Mouse (Mus musculus): ENCODE measurements around the gene Adap2. TPM values are rescaled to one million over a fixed set of nuclear protein-coding genes. Genes with fewer than 3 reads are reported as not detected.
"Not testable (repeated sequence)": the region's sequence is repeated elsewhere in the genome, so short reads cannot be mapped to it uniquely, and the experiment has no call there.

The Adap2 gene
- polyA plus RNA-seq, 1 experiment, result 0.04 TPM

DNA sequence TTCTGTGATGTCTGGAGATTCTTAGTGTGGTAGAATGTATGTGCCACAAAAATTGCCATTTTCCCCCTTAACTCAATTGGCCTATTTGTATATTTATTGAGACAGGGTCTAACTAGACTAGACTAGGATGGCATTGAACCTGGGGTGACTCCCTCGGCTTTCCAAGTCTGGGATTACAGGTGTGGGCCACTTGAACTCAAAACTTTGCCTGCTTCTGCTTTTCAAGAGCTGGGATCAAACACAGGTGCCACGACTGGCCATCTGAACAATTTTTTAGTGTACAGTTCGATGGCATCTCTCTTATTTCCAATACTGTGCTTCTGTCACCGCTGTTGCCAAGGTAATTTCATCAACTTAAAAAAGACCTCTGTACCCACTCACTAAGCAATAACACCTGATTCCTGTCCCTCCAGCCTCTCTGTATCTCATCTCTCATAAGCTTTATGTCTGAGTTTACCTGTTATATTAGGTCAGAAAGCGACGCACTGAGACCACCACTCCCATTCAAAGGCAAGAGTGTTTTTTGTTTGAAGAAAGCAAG is 30.7 kb downstream of the Adap2 start:
- no peaks in the 10 kb centered on the region for H3K27me3 ChIP-seq (ENCODE audit: control insufficient read depth, insufficient read depth, insufficient read length)
- H3K79me3 ChIP-seq (ENCODE audit: low read depth), result no peaks in the 10 kb centered on the region
- peak overlapping the region; percentile 95 for H3K4me3 ChIP-seq (ENCODE audit: insufficient read depth, poor library complexity, severe bottlenecking)
- peaks cover 11% of the 10 kb centered on the region for H3K79me2 ChIP-seq (ENCODE audit: control insufficient read depth, insufficient read depth)
- H3K36me3 ChIP-seq (ENCODE audit: control insufficient read depth, insufficient read depth), result no peaks in the 10 kb centered on the region
- no peak for TF ChIP-seq MAX (IDR thresholded peaks at IDR 0.05)
- no peak for TF ChIP-seq CEBPB (IDR thresholded peaks at IDR 0.05; ENCODE audit: low read depth)
- no peak for TF ChIP-seq CTCF (IDR thresholded peaks at IDR 0.05; ENCODE audit: control insufficient read depth, insufficient read depth, insufficient read length)
- TF ChIP-seq MYOD1 (IDR thresholded peaks at IDR 0.05; ENCODE audit: control insufficient read depth, insufficient read length, low read depth), result no peak
- TF ChIP-seq MYOG (IDR thresholded peaks at IDR 0.05; ENCODE audit: control insufficient read depth, extremely low read depth, insufficient read length), result no peak
- TF ChIP-seq USF1 (IDR thresholded peaks at IDR 0.05; ENCODE audit: low read depth), result no peak
- no peak for TF ChIP-seq FOSL1 (IDR thresholded peaks at IDR 0.05; ENCODE audit: insufficient read depth, low read length, poor library complexity, severe bottlenecking)
- H3ac ChIP-seq (ENCODE audit: control insufficient read depth, insufficient read length, low read depth), result no peak overlapping the region

DNA sequence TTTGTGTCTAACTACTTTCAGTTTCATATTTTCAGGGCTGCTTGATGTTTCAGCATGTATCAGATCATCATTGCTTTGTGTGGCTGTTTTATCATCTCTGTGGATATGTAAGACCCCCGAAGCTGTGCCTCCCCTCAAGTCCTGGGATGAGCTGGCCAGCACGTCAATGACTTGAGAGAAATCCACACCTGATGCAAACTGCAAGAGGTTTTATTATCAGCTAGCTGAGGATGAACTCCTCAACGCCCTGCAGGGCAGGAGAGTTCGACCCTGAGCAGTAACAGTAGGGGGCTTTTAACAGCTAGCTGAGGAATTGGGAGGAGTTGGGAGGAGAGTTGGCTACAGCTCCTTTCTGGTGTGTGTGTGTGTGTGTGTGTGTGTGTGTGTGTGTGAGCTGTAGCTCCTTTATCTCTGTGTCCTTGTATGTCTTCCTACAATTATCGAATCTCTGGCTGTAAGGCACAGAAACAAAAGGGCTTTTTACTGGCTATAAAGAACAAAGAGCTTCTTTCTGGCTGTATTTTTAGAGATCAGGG is 31.6 kb downstream of the Adap2 start:
- not testable (repeated sequence) for H3K4me3 ChIP-seq (ENCODE audit: insufficient read depth, poor library complexity, severe bottlenecking); H3ac ChIP-seq (ENCODE audit: control insufficient read depth, insufficient read length, low read depth); H3K79me3 ChIP-seq (ENCODE audit: low read depth); H3K36me3 ChIP-seq (ENCODE audit: control insufficient read depth, insufficient read depth); H3K27me3 ChIP-seq (ENCODE audit: control insufficient read depth, insufficient read depth, insufficient read length)
- peaks cover 11% of the 10 kb centered on the region for H3K79me2 ChIP-seq (ENCODE audit: control insufficient read depth, insufficient read depth)

DNA sequence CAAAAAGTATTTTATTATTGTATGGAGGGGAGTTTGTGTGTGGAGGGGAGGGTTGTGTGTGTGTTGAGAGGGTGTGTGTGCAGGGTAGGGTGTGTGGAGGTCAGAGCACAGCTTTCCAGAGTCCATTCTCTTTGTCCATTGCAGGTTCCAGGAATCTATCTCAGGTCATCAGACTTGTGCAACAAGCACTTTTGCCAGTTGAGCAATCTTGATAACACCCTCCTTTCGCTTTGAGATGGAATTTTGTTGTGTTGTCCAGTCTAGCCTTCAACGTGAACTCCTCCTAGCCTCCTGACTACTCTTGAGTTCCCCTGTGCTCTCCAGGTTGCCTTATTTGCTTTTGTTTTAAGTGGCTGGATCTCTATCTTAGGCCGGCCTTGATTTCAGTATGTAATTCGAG is 36.4 kb downstream of the Adap2 start:
- no peak overlapping the region for H3ac ChIP-seq (ENCODE audit: control insufficient read depth, insufficient read length, low read depth)

DNA sequence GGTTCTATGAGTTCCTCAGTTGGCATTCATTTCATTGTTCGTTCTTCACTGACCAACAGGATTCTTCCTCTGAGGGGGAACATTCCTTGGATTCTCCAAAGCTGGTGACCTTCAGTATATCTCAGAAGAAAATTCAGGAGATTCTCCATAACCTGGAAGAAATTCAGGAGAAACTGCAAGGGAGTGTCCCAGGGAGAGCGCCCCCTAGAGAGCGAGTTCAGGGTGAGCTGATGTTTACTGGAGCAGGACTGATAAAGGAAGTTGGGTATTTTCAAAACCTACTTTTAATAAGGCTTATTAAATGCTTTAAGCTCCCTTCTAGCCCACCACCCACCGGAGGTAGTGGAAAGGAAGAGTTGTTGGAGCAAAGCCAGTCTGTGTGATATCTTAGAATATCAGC is 39.9 kb downstream of the Adap2 start:
- Histone ChIP-seq H3K36me3 (ENCODE audit: control insufficient read depth, insufficient read depth) (peaks cover 7% of the 10 kb centered on the region), H3K27me3 (ENCODE audit: control insufficient read depth, insufficient read depth, insufficient read length) (no peaks in the 10 kb centered on the region), H3K4me3 (ENCODE audit: insufficient read depth, poor library complexity, severe bottlenecking) (no peak overlapping the region), H3ac (ENCODE audit: control insufficient read depth, insufficient read length, low read depth) (no peak overlapping the region), H3K79me2 (ENCODE audit: control insufficient read depth, insufficient read depth) (no peaks in the 10 kb centered on the region), H3K79me3 (ENCODE audit: low read depth) (no peaks in the 10 kb centered on the region)
- TF ChIP-seq MYOG (IDR thresholded peaks at IDR 0.05; ENCODE audit: control insufficient read depth, extremely low read depth, insufficient read length) (no peak), FOSL1 (IDR thresholded peaks at IDR 0.05; ENCODE audit: insufficient read depth, low read length, poor library complexity, severe bottlenecking) (no peak), USF1 (IDR thresholded peaks at IDR 0.05; ENCODE audit: low read depth) (no peak), CTCF (IDR thresholded peaks at IDR 0.05; ENCODE audit: control insufficient read depth, insufficient read depth, insufficient read length) (no peak), MYOD1 (IDR thresholded peaks at IDR 0.05; ENCODE audit: control insufficient read depth, insufficient read length, low read depth) (no peak), MAX (IDR thresholded peaks at IDR 0.05) (no peak), CEBPB (IDR thresholded peaks at IDR 0.05; ENCODE audit: low read depth) (no peak)

More for the DNA sequence above, 36.4 kb downstream of the Adap2 start:
- no peaks in the 10 kb centered on the region for H3K79me2 ChIP-seq (ENCODE audit: control insufficient read depth, insufficient read depth)
- no peaks in the 10 kb centered on the region for H3K27me3 ChIP-seq (ENCODE audit: control insufficient read depth, insufficient read depth, insufficient read length)
- H3K36me3 ChIP-seq (ENCODE audit: control insufficient read depth, insufficient read depth), result peaks cover 7% of the 10 kb centered on the region
- no peak for TF ChIP-seq MAX (IDR thresholded peaks at IDR 0.05)
- TF ChIP-seq MYOG (IDR thresholded peaks at IDR 0.05; ENCODE audit: control insufficient read depth, extremely low read depth, insufficient read length), result no peak
- TF ChIP-seq CTCF (IDR thresholded peaks at IDR 0.05; ENCODE audit: control insufficient read depth, insufficient read depth, insufficient read length), result no peak
- no peak for TF ChIP-seq USF1 (IDR thresholded peaks at IDR 0.05; ENCODE audit: low read depth)
- TF ChIP-seq FOSL1 (IDR thresholded peaks at IDR 0.05; ENCODE audit: insufficient read depth, low read length, poor library complexity, severe bottlenecking), result no peak
- TF ChIP-seq MYOD1 (IDR thresholded peaks at IDR 0.05; ENCODE audit: control insufficient read depth, insufficient read length, low read depth), result no peak
- no peak for TF ChIP-seq CEBPB (IDR thresholded peaks at IDR 0.05; ENCODE audit: low read depth)
- no peaks in the 10 kb centered on the region for H3K79me3 ChIP-seq (ENCODE audit: low read depth)
- no peak overlapping the region for H3K4me3 ChIP-seq (ENCODE audit: insufficient read depth, poor library complexity, severe bottlenecking)

DNA sequence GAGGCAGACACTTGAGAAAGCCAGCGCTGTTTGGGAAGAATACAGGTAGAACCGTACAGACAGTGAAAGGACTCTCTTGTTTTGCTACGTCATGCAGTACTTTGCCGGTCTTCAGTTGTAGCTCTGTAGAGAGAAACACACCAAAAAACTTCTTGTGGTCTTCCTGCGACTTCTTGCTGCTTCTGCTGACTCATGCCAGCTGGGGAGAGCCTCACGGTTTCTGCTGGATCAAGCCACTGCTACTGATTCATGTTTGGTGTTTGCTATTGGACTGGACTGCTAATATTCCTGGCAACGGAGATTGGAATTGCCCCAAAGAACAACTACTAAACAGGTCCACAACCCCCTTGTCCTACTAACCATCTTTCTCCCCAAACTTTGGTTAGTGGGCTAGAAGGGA is 42.4 kb downstream of the Adap2 start:
- no peaks in the 10 kb centered on the region for H3K79me2 ChIP-seq (ENCODE audit: control insufficient read depth, insufficient read depth)
- no peak overlapping the region for H3ac ChIP-seq (ENCODE audit: control insufficient read depth, insufficient read length, low read depth)
- H3K36me3 ChIP-seq (ENCODE audit: control insufficient read depth, insufficient read depth), result peaks cover 7% of the 10 kb centered on the region
- H3K79me3 ChIP-seq (ENCODE audit: low read depth), result no peaks in the 10 kb centered on the region
- no peak overlapping the region for H3K4me3 ChIP-seq (ENCODE audit: insufficient read depth, poor library complexity, severe bottlenecking)
- TF ChIP-seq CTCF (IDR thresholded peaks at IDR 0.05; ENCODE audit: control insufficient read depth, insufficient read depth, insufficient read length) (no peak), MYOD1 (IDR thresholded peaks at IDR 0.05; ENCODE audit: control insufficient read depth, insufficient read length, low read depth) (no peak), USF1 (IDR thresholded peaks at IDR 0.05; ENCODE audit: low read depth) (no peak), MAX (IDR thresholded peaks at IDR 0.05) (no peak), MYOG (IDR thresholded peaks at IDR 0.05; ENCODE audit: control insufficient read depth, extremely low read depth, insufficient read length) (no peak), CEBPB (IDR thresholded peaks at IDR 0.05; ENCODE audit: low read depth) (no peak), FOSL1 (IDR thresholded peaks at IDR 0.05; ENCODE audit: insufficient read depth, low read length, poor library complexity, severe bottlenecking) (no peak)
- H3K27me3 ChIP-seq (ENCODE audit: control insufficient read depth, insufficient read depth, insufficient read length), result no peaks in the 10 kb centered on the region

DNA sequence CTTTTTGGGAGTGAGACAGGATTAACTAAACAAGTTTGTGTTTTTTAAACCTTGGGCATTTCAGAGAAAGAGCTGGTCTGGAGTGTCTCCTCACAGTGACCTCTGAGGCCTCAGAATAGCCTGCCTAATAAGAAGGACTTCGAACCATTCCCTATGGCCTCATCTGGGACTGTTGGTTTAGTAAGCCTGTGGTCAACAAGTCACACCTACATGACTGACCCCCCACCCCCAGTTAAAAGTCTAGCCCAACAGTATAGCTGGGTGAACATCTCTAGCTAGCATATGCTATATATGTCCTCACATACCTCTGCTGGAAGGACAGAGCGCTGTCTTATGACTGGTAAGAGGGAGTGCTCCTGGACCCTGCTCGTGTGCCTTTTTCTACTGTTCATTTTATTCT is 45.4 kb downstream of the Adap2 start:
- H3K4me3 ChIP-seq (ENCODE audit: insufficient read depth, poor library complexity, severe bottlenecking), result no peak overlapping the region
- H3ac ChIP-seq (ENCODE audit: control insufficient read depth, insufficient read length, low read depth), result no peak overlapping the region
- H3K36me3 ChIP-seq (ENCODE audit: control insufficient read depth, insufficient read depth), result peaks cover 3% of the 10 kb centered on the region
- H3K79me2 ChIP-seq (ENCODE audit: control insufficient read depth, insufficient read depth), result no peaks in the 10 kb centered on the region
- no peaks in the 10 kb centered on the region for H3K27me3 ChIP-seq (ENCODE audit: control insufficient read depth, insufficient read depth, insufficient read length)
- H3K79me3 ChIP-seq (ENCODE audit: low read depth), result no peaks in the 10 kb centered on the region
- TF ChIP-seq CTCF (IDR thresholded peaks at IDR 0.05; ENCODE audit: control insufficient read depth, insufficient read depth, insufficient read length), result no peak
- TF ChIP-seq FOSL1 (IDR thresholded peaks at IDR 0.05; ENCODE audit: insufficient read depth, low read length, poor library complexity, severe bottlenecking), result no peak
- TF ChIP-seq MYOD1 (IDR thresholded peaks at IDR 0.05; ENCODE audit: control insufficient read depth, insufficient read length, low read depth), result no peak
- no peak for TF ChIP-seq CEBPB (IDR thresholded peaks at IDR 0.05; ENCODE audit: low read depth)
- no peak for TF ChIP-seq USF1 (IDR thresholded peaks at IDR 0.05; ENCODE audit: low read depth)
- no peak for TF ChIP-seq MAX (IDR thresholded peaks at IDR 0.05)
- TF ChIP-seq MYOG (IDR thresholded peaks at IDR 0.05; ENCODE audit: control insufficient read depth, extremely low read depth, insufficient read length), result no peak

Data from C2C12 (cell line).